ENCODE assay signal across 8 mouse cellular contexts in the genomic region with DNA sequence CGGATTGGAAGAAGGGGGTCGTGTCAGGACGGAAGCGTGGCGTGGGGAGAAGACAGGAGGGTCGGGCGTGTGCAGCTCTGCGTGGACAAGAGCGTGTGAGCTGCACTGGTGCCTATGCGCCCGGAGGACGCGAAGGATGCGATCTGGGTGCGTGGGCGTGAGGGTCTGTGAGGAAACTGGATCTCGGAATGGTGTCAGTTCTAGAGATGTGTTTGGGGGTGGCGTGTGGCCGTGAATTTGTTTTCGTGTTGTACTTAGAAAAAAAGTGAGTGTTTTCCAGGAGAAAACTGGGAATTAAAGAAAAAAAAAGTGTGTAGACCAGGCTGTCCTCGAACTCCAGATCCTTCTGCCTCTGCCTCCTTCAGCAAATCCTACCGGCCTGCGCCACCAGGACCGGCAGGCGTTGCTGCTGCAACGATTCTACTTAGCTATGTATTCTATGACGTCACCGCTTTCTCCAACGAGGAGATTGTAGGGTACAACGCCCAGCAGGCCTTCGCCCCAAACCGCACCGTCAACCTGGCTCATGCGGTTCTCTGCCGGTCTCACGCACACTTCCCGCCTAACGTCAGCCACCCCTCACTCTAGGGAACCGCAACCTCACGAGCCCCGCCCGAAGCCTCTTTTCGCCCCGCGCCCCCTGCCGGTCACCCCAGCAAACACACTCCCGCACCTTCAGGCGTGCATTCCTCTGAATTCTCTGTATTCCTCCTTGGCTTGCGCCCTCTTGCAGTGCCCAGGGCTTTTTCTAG. TPM values are rescaled to one million over a fixed set of nuclear protein-coding genes. Genes with fewer than 3 reads are reported as not detected.
DNase-seq lines count a peak whose midpoint lies in the region; ATAC-seq and TF ChIP-seq lines count a peak whose summit lies in the region.
"Not testable (repeated sequence)": the region's sequence is repeated elsewhere in the genome, so short reads cannot be mapped to it uniquely, and the experiment has no call there.

No protein-coding gene starts in this region.

- peak; percentile 52 for ATAC-seq in granulocyte monocyte progenitor cell, adult 5-6 weeks (replicated peaks; ENCODE audit: poor library complexity, severe bottlenecking)
- peak; percentile 75 for ATAC-seq in intestine, postnatal 0 days

- H3K4me2 ChIP-seq in intestine, postnatal 0 days (replicated peaks; ENCODE audit: low read depth), result peak overlapping the region; percentile 64

- intact Hi-C loops in left cerebral cortex, postnatal 36 days (cut with DNase I), result not testable (repeated sequence)

- not testable (repeated sequence) for H3K9me3 ChIP-seq in embryonic facial prominence, embryonic 10.5 days; intestine, postnatal 0 days (ENCODE audit: control insufficient read depth); midbrain, embryonic 10.5 days (replicated peaks)

- H3K27me3 ChIP-seq in embryonic facial prominence, embryonic 10.5 days (replicated peaks; ENCODE audit: low read depth, poor library complexity, severe bottlenecking); intestine, postnatal 0 days (replicated peaks; ENCODE audit: control insufficient read depth, insufficient read depth, low read length); midbrain, embryonic 10.5 days (ENCODE audit: low read depth, poor library complexity, severe bottlenecking): not testable (repeated sequence)

- not testable (repeated sequence) for H3K36me3 ChIP-seq in embryonic facial prominence, embryonic 10.5 days (replicated peaks); intestine, postnatal 0 days (ENCODE audit: control insufficient read depth, insufficient read depth); midbrain, embryonic 10.5 days

- peak overlapping the region; percentile 68 for H3K4me3 ChIP-seq in embryonic facial prominence, embryonic 10.5 days
- peak overlapping the region; percentile 67 for H3K4me3 ChIP-seq in intestine, postnatal 0 days (ENCODE audit: low read depth, low read length)
- H3K4me3 ChIP-seq in midbrain, embryonic 10.5 days, result peak overlapping the region; percentile 66

- peak; percentile 80 for DNase-seq in adrenal gland, adult 8-10 months
- DNase-seq in embryonic facial prominence, embryonic 10.5 days (ENCODE audit: low spot score), result peak; percentile 91
- peak; percentile 88 to 90 for DNase-seq in left cerebral cortex, postnatal 36 days (ENCODE audit: low spot score in 2 of 2)
- DNase-seq in midbrain, embryonic 10.5 days (ENCODE audit: low spot score), result peak; percentile 90
- peak; percentile 80 to 86 for DNase-seq in right cerebral cortex, postnatal 36 days (ENCODE audit: low spot score in 2 of 2)
- peak; percentile 79 to 83 for DNase-seq in urinary bladder, postnatal 4 days (ENCODE audit: low spot score in 2 of 2)

- WGBS in embryonic facial prominence, embryonic 10.5 days, result under 1% methylated on average over 49 of the region's 49 CpGs
- WGBS in intestine, postnatal 0 days, result under 1% methylated on average over 49 of the region's 49 CpGs
- under 1% methylated on average over 49 of the region's 49 CpGs for WGBS in midbrain, embryonic 10.5 days

- TF ChIP-seq CTCF in intestine, postnatal 0 days (IDR thresholded peaks at IDR 0.05; ENCODE audit: low read depth), result peak; percentile 90

- peaks cover 19% of the 10 kb centered on the region for H3K4me1 ChIP-seq in embryonic facial prominence, embryonic 10.5 days
- not testable (repeated sequence) for H3K4me1 ChIP-seq in intestine, postnatal 0 days (replicated peaks; ENCODE audit: control insufficient read depth, insufficient read depth, low read length)
- H3K4me1 ChIP-seq in midbrain, embryonic 10.5 days, result peaks cover 18% of the 10 kb centered on the region

- H3K9ac ChIP-seq in intestine, postnatal 0 days (ENCODE audit: low read depth, low read length), result peak overlapping the region; percentile 62

- H3K27ac ChIP-seq in embryonic facial prominence, embryonic 10.5 days (replicated peaks), result peak overlapping the region; percentile 85
- H3K27ac ChIP-seq in intestine, postnatal 0 days (ENCODE audit: low read depth, low read length), result peak overlapping the region; percentile 83
- H3K27ac ChIP-seq in midbrain, embryonic 10.5 days (replicated peaks), result peak overlapping the region; percentile 85

RNA-seq across cellular contexts. Expression of a gene that starts 10.3 kb away (rescaled TPM):
- 1 to 10 TPM in 1 of 4 experiments, under 1 TPM in 3; 0.22 to 1.0 (median 0.56) TPM for total RNA-seq in adrenal gland, adult 8-10 months (2022)
- polyA plus RNA-seq in embryonic facial prominence, embryonic 10.5 days (2016; fragmentation: Nextera tagmentation; extraction: Ambion mirVana), result not detected in 2 replicates
- total RNA-seq in granulocyte monocyte progenitor cell, adult 5-6 weeks (2014; fragmentation: Nextera tagmentation), result not detected in 2 replicates
- total RNA-seq in granulocyte monocyte progenitor cell, adult 5-6 weeks (2017), result 0.34 and 1.0 TPM in 2 replicates
- 0.21 and 0.27 TPM in 2 replicates for polyA plus RNA-seq in intestine, postnatal 0 days (2015; fragmentation: Nextera tagmentation; extraction: Ambion mirVana)
- not detected for total RNA-seq in left cerebral cortex, postnatal 36 days (2021)
- not detected in 2 replicates for polyA plus RNA-seq in midbrain, embryonic 10.5 days (2016; fragmentation: Nextera tagmentation; extraction: Ambion mirVana)

RNA-seq across cellular contexts. Expression of a gene that starts 26.8 kb away (rescaled TPM):
- total RNA-seq in adrenal gland, adult 8-10 months (2022), result under 1 TPM in 1 of 4 experiments, not detected in 3; 0.54 TPM
- polyA plus RNA-seq in embryonic facial prominence, embryonic 10.5 days (2016; fragmentation: Nextera tagmentation; extraction: Ambion mirVana), result not detected in 2 replicates
- total RNA-seq in granulocyte monocyte progenitor cell, adult 5-6 weeks (2014; fragmentation: Nextera tagmentation), result not detected in 2 replicates
- total RNA-seq in granulocyte monocyte progenitor cell, adult 5-6 weeks (2017), result not detected in 2 replicates
- 0.25 TPM in 1 of 2 replicates, not detected in the other for polyA plus RNA-seq in intestine, postnatal 0 days (2015; fragmentation: Nextera tagmentation; extraction: Ambion mirVana)
- not detected for total RNA-seq in left cerebral cortex, postnatal 36 days (2021)
- polyA plus RNA-seq in midbrain, embryonic 10.5 days (2016; fragmentation: Nextera tagmentation; extraction: Ambion mirVana), result not detected in 2 replicates

RNA-seq across cellular contexts. Expression of a gene that starts 26.8 kb away (rescaled TPM):
- under 1 TPM in 2 of 4 experiments, not detected in 2; 0.17 to 0.31 TPM for total RNA-seq in adrenal gland, adult 8-10 months (2022)
- polyA plus RNA-seq in embryonic facial prominence, embryonic 10.5 days (2016; fragmentation: Nextera tagmentation; extraction: Ambion mirVana), result not detected in 2 replicates
- total RNA-seq in granulocyte monocyte progenitor cell, adult 5-6 weeks (2014; fragmentation: Nextera tagmentation), result not detected in 2 replicates
- total RNA-seq in granulocyte monocyte progenitor cell, adult 5-6 weeks (2017), result 0.09 TPM in 1 of 2 replicates, not detected in the other
- 0.35 and 0.80 TPM in 2 replicates for polyA plus RNA-seq in intestine, postnatal 0 days (2015; fragmentation: Nextera tagmentation; extraction: Ambion mirVana)
- not detected for total RNA-seq in left cerebral cortex, postnatal 36 days (2021)
- polyA plus RNA-seq in midbrain, embryonic 10.5 days (2016; fragmentation: Nextera tagmentation; extraction: Ambion mirVana), result not detected in 2 replicates

Comparison
In these comparisons a context has a peak if more than half of its experiments do, and no peak if none do; other contexts are left out.
1. Peak in every context shown above with its lines: DNase-seq, ATAC-seq, H3K4me3 ChIP-seq and H3K27ac ChIP-seq.